Mouse (Mus musculus) hindbrain, embryonic 11.5 days (tissue): ENCODE measurements around the gene Padi2. TPM values are rescaled to one million over a fixed set of nuclear protein-coding genes. Genes with fewer than 3 reads are reported as not detected.

Experiments used
- ATAC-seq: fragments of 200-750 bp; cut with Nextera tagmentation; 2 replicates; pipeline ENCODE4 v1.8.0; 2017; ENCODE audit warnings: mild to moderate bottlenecking, moderate TSS enrichment, moderate library complexity; ENCODE audit not compliant: low FRiP score
- DNase-seq: peaks from one replicate; pipeline ENCODE4 v3.0.0-alpha.2; 2015; ENCODE audit warnings: low spot score
- H3K27ac ChIP-seq: fragments of 300-500 bp; sonication (generic); 2 replicates; pipeline ENCODE4 v1.5.1; 2014; ENCODE audit warnings: mild to moderate bottlenecking, low read depth, low read length
- H3K27me3 ChIP-seq: fragments of 300-500 bp; sonication (generic); 2 replicates; pipeline ENCODE4 v1.6.1; 2014; ENCODE audit warnings: mild to moderate bottlenecking, low read length, moderate library complexity, mixed read lengths; ENCODE audit not compliant: control insufficient read depth, insufficient read depth
- H3K36me3 ChIP-seq: fragments of 300-500 bp; sonication (generic); 2 replicates; pipeline ENCODE4 v1.6.1; 2014; ENCODE audit warnings: mild to moderate bottlenecking, low read length, moderate library complexity, mixed read lengths; ENCODE audit not compliant: control insufficient read depth, insufficient read depth
- H3K4me1 ChIP-seq: fragments of 300-500 bp; sonication (generic); replicated peaks from 2 replicates; pipeline ENCODE4 v1.6.1; 2014; ENCODE audit warnings: low read length, mixed read lengths; ENCODE audit not compliant: control insufficient read depth, insufficient read depth
- H3K4me2 ChIP-seq: fragments of 300-500 bp; sonication (generic); replicated peaks from 2 replicates; pipeline ENCODE4 v1.6.1; 2014; ENCODE audit warnings: mild to moderate bottlenecking, low read depth, low read length
- H3K4me3 ChIP-seq: fragments of 300-500 bp; sonication (generic); 2 replicates; pipeline ENCODE4 v1.5.1; 2014; ENCODE audit warnings: low read depth, low read length
- H3K9ac ChIP-seq: fragments of 300-500 bp; sonication (generic); 2 replicates; pipeline ENCODE4 v1.6.1; 2014; ENCODE audit warnings: low read depth, low read length
- H3K9me3 ChIP-seq: fragments of 300-500 bp; sonication (generic); 2 replicates; pipeline ENCODE4 v1.6.1; 2016; ENCODE audit warnings: low read length; ENCODE audit not compliant: control insufficient read depth
- WGBS: fragments of 180-500 bp; shearing (Covaris S2); extraction: QIAGEN DNeasy Blood & Tissue Kit; methylation state at CpG from one replicate; pipeline ENCODE4 v1.1.7; 2014; 5-methylcytosine and 5-hydroxymethylcytosine counted together
- polyA plus RNA-seq: library from polyadenylated mRNA; unstranded; fragments of >200 nt; fragmentation: Nextera tagmentation; extraction: Ambion mirVana; gene quantifications from 2 replicates; pipeline ENCODE4 v1.2.1, GENCODE M21; 2014

The Padi2 gene
- polyA plus RNA-seq, 1 experiment from 2014 or later = 1.2 TPM

GRCm38 (mm10) chr4:140891525-140892162 lies 14.5 kb upstream of the Padi2 start:
- WGBS = 93% methylated on average over 14 of the region's 14 CpGs
- DNase-seq = no peak
- Histone ChIP-seq H3K4me3 (no peak overlapping the region), H3K9ac (no peak overlapping the region), H3K9me3 (no peaks in the 10 kb centered on the region), H3K27me3 (no peaks in the 10 kb centered on the region), H3K4me1 (no peaks in the 10 kb centered on the region), H3K27ac (no peak overlapping the region), H3K36me3 (no peaks in the 10 kb centered on the region), H3K4me2 (no peak overlapping the region)
- ATAC-seq = no peak

GRCm38 (mm10) chr4:140892163-140892530 lies 14.0 kb upstream of the Padi2 start:
- no peaks in the 10 kb centered on the region for H3K9me3 ChIP-seq
- H3K4me1 ChIP-seq = no peaks in the 10 kb centered on the region
- no peaks in the 10 kb centered on the region for H3K36me3 ChIP-seq
- no peak overlapping the region for H3K27ac ChIP-seq
- no peak overlapping the region for H3K4me2 ChIP-seq
- no peak overlapping the region for H3K4me3 ChIP-seq
- no peaks in the 10 kb centered on the region for H3K27me3 ChIP-seq
- DNase-seq (no peak), ATAC-seq (no peak)
- no peak overlapping the region for H3K9ac ChIP-seq
- WGBS = 67% methylated on average over 1 of the region's 1 CpGs

- no peak overlapping the region for H3K27ac ChIP-seq
- no peaks in the 10 kb centered on the region for H3K9me3 ChIP-seq
- H3K9ac ChIP-seq = no peak overlapping the region
- ATAC-seq (no peak), DNase-seq (no peak)
- 0 out of 2 replicates have a peak, but pooled peaks cover 2% of the 10 kb centered on the region for H3K4me1 ChIP-seq
- no peak overlapping the region for H3K4me2 ChIP-seq
- no peaks in the 10 kb centered on the region for H3K36me3 ChIP-seq
- WGBS = 65% methylated on average over 14 of the region's 14 CpGs
- H3K27me3 ChIP-seq = peaks cover 13% of the 10 kb centered on the region
- no peak overlapping the region for H3K4me3 ChIP-seq
Measured at GRCm38 (mm10) chr4:140904776-140905425, 1.2 kb upstream of the Padi2 start.

GRCm38 (mm10) chr4:140905426-140905871 lies 695 bp upstream of the Padi2 start:
- ATAC-seq (peak; percentile 22; the same call in 1 of the 2 replicates), DNase-seq (no peak)
- Histone ChIP-seq H3K36me3 (no peaks in the 10 kb centered on the region), H3K4me3 (peak overlapping the region; percentile 26), H3K9ac (no peak overlapping the region), H3K27ac (no peak overlapping the region), H3K27me3 (peaks cover 13% of the 10 kb centered on the region), H3K4me2 (peak overlapping the region; percentile 71), H3K9me3 (no peaks in the 10 kb centered on the region), H3K4me1 (0 out of 2 replicates have a peak, but pooled peaks cover 2% of the 10 kb centered on the region)
- 22% methylated on average over 11 of the region's 11 CpGs for WGBS

- Histone ChIP-seq H3K27ac (no peak overlapping the region), H3K4me2 (no peak overlapping the region), H3K27me3 (peaks cover 13% of the 10 kb centered on the region), H3K4me1 (0 out of 2 replicates have a peak, but pooled peaks cover 2% of the 10 kb centered on the region), H3K9me3 (no peaks in the 10 kb centered on the region), H3K4me3 (no peak overlapping the region), H3K9ac (no peak overlapping the region), H3K36me3 (no peaks in the 10 kb centered on the region)
- no peak for DNase-seq
- no peak; the same call in 1 of the 2 replicates for ATAC-seq
- WGBS = 50% methylated on average over 11 of the region's 11 CpGs
Measured at GRCm38 (mm10) chr4:140906827-140907280, 710 bp downstream of the Padi2 start.

- WGBS = 53% methylated on average over 12 of the region's 12 CpGs
- H3K4me1 ChIP-seq = 0 out of 2 replicates have a peak, but pooled peaks cover 2% of the 10 kb centered on the region
- no peak overlapping the region for H3K27ac ChIP-seq
- H3K9ac ChIP-seq = no peak overlapping the region
- no peak overlapping the region for H3K4me2 ChIP-seq
- ATAC-seq (no peak), DNase-seq (no peak)
- H3K4me3 ChIP-seq = no peak overlapping the region
- peaks cover 13% of the 10 kb centered on the region for H3K27me3 ChIP-seq
- H3K9me3 ChIP-seq = no peaks in the 10 kb centered on the region
- no peaks in the 10 kb centered on the region for H3K36me3 ChIP-seq
Measured at GRCm38 (mm10) chr4:140907306-140908024, 1.3 kb downstream of the Padi2 start.

GRCm38 (mm10) chr4:140908627-140909026 lies 2.5 kb downstream of the Padi2 start:
- no peak for DNase-seq
- H3K9ac ChIP-seq = no peak overlapping the region

GRCm38 (mm10) chr4:140909536-140909935 lies 3.4 kb downstream of the Padi2 start:
- H3K27ac ChIP-seq = no peak overlapping the region
- peaks cover 12% of the 10 kb centered on the region for H3K27me3 ChIP-seq
- 80% methylated on average over 4 of the region's 4 CpGs for WGBS
- no peaks in the 10 kb centered on the region for H3K9me3 ChIP-seq
- H3K4me3 ChIP-seq = no peak overlapping the region
- H3K9ac ChIP-seq = no peak overlapping the region
- DNase-seq (no peak), ATAC-seq (no peak)
- H3K4me1 ChIP-seq = 0 out of 2 replicates have a peak, but pooled peaks cover 2% of the 10 kb centered on the region
- H3K36me3 ChIP-seq = no peaks in the 10 kb centered on the region
- H3K4me2 ChIP-seq = no peak overlapping the region

More at GRCm38 (mm10) chr4:140908627-140909026, 2.5 kb downstream of the Padi2 start:
- H3K4me2 ChIP-seq = no peak overlapping the region
- H3K27ac ChIP-seq = no peak overlapping the region
- H3K9me3 ChIP-seq = no peaks in the 10 kb centered on the region
- no peaks in the 10 kb centered on the region for H3K36me3 ChIP-seq
- H3K4me1 ChIP-seq = 0 out of 2 replicates have a peak, but pooled peaks cover 2% of the 10 kb centered on the region
- peaks cover 13% of the 10 kb centered on the region for H3K27me3 ChIP-seq
- no peak overlapping the region for H3K4me3 ChIP-seq
- ATAC-seq = no peak
- 70% methylated on average over 5 of the region's 5 CpGs for WGBS
